In the genomic region with DNA sequence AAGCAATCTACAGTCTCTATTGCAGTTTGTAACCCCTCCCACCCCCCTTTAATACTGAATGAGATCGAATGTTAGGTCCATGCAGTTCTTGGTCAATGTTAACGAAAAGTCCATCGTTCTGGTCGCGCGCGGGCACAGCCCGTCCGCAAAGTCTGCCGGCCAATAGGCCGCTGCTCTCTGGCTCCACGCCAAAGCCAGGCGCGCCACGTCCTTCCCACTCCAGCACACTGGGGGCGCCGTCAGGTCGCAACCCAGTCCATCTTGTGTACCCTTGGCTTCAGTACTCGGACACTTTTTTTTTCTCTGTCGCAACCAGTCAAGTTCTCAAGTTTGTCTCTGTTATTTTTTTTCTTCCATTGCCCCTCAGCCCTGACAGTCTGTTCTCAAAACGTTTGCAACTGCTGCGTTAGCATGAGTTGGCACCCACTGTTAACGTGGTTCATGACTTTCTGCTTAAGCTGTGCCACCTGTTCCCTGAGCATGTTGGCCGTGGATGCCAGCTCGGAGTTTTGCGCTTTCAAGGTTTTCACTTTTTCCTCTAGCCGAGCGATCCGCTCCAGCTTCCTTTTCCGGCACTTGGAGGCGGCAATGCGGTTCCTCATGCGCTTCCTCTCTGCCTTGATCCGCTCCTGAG, we compare ENCODE assay signal across 9 mouse cellular contexts. TPM values are rescaled to one million over a fixed set of nuclear protein-coding genes. Genes with fewer than 3 reads are reported as not detected.
A peak's percentile ranks its signal among the peaks of the same experiment; 100 is the strongest.
DNase-seq lines count a peak whose midpoint lies in the region; ATAC-seq and TF ChIP-seq lines count a peak whose summit lies in the region.
"Had no signal": no experiment of that assay in that cellular context is flagged by ENCODE, and none has a peak within 500 bp of the region (broad histone marks: within the 10 kb centered on the region; RNA-seq: fewer than 3 reads in every experiment).

No protein-coding gene starts in this region.

- peak overlapping the region; percentile 77 for H3K4me3 ChIP-seq in embryonic facial prominence, embryonic 13.5 days
- H3K4me3 ChIP-seq in heart, embryonic 13.5 days = peak overlapping the region; percentile 78
- H3K4me3 ChIP-seq in liver, embryonic 14.5 days (ENCODE audit: insufficient read depth in 1 of 2, low read depth in 2 of 2, low read length in 2 of 2) = peak overlapping the region; percentile 63 to 67
- H3K4me3 ChIP-seq in neural tube, embryonic 12.5 days = peak overlapping the region; percentile 76
- peak overlapping the region; percentile 90 for H3K4me3 ChIP-seq in stomach, postnatal 0 days (ENCODE audit: low read depth, low read length)

- no peaks in the 10 kb centered on the region for H3K27me3 ChIP-seq in embryonic facial prominence, embryonic 13.5 days
- H3K27me3 ChIP-seq in heart, embryonic 13.5 days (replicated peaks) = no peaks in the 10 kb centered on the region
- peaks cover 33% of the 10 kb centered on the region for H3K27me3 ChIP-seq in liver, embryonic 14.5 days (ENCODE audit: control insufficient read depth, insufficient read depth, low read length)
- H3K27me3 ChIP-seq in neural tube, embryonic 12.5 days (replicated peaks) = no peaks in the 10 kb centered on the region
- H3K27me3 ChIP-seq in stomach, postnatal 0 days (ENCODE audit: control insufficient read depth, insufficient read depth, low read length) = no peaks in the 10 kb centered on the region

- H3K9me3 ChIP-seq in embryonic facial prominence, embryonic 13.5 days = no peaks in the 10 kb centered on the region
- no peaks in the 10 kb centered on the region for H3K9me3 ChIP-seq in heart, embryonic 13.5 days
- H3K9me3 ChIP-seq in liver, embryonic 14.5 days (ENCODE audit: control insufficient read depth, low read length) = no peaks in the 10 kb centered on the region
- H3K9me3 ChIP-seq in neural tube, embryonic 12.5 days = no peaks in the 10 kb centered on the region
- no peaks in the 10 kb centered on the region for H3K9me3 ChIP-seq in stomach, postnatal 0 days (ENCODE audit: control insufficient read depth, low read length)

- no peaks in the 10 kb centered on the region for H3K36me3 ChIP-seq in embryonic facial prominence, embryonic 13.5 days
- H3K36me3 ChIP-seq in heart, embryonic 13.5 days = no peaks in the 10 kb centered on the region; the same call in 1 of the 2 replicates
- no peaks in the 10 kb centered on the region for H3K36me3 ChIP-seq in liver, embryonic 14.5 days (replicated peaks; ENCODE audit: control insufficient read depth, insufficient read depth, low read depth)
- no peaks in the 10 kb centered on the region for H3K36me3 ChIP-seq in neural tube, embryonic 12.5 days
- H3K36me3 ChIP-seq in stomach, postnatal 0 days (ENCODE audit: control insufficient read depth, insufficient read depth, low read length) = no peaks in the 10 kb centered on the region
- H3K36me3 ChIP-seq: G1E had no signal

- under 1% methylated on average over 34 of the region's 34 CpGs for WGBS in embryonic facial prominence, embryonic 13.5 days
- WGBS in heart, embryonic 13.5 days = under 1% methylated on average over 34 of the region's 34 CpGs
- WGBS in liver, embryonic 14.5 days (ENCODE audit: insufficient replicate concordance) = under 1% methylated on average over 34 of the region's 34 CpGs
- WGBS in neural tube, embryonic 12.5 days = under 1% methylated on average over 34 of the region's 34 CpGs
- under 1% methylated on average over 34 of the region's 34 CpGs for WGBS in stomach, postnatal 0 days

- TF ChIP-seq CTCF in liver, embryonic 14.5 days (IDR thresholded peaks at IDR 0.05; ENCODE audit: low read depth) = peak; percentile 47
- peak; percentile 64 for TF ChIP-seq CTCF in stomach, postnatal 0 days (IDR thresholded peaks at IDR 0.05; ENCODE audit: low read depth)

- no peak for TF ChIP-seq EP300 in liver, embryonic 14.5 days (IDR thresholded peaks at IDR 0.05; ENCODE audit: low read depth)
- TF ChIP-seq EP300 in stomach, postnatal 0 days (optimal IDR thresholded peaks at IDR 0.05) = no peak

- peak overlapping the region; percentile 86 for H3K9ac ChIP-seq in embryonic facial prominence, embryonic 13.5 days
- H3K9ac ChIP-seq in heart, embryonic 13.5 days = peak overlapping the region; percentile 99
- peak overlapping the region; percentile 2; the same call in 1 of the 2 replicates for H3K9ac ChIP-seq in liver, embryonic 14.5 days (replicated peaks)
- H3K9ac ChIP-seq in neural tube, embryonic 12.5 days = peak overlapping the region; percentile 87
- peak overlapping the region; percentile 98 for H3K9ac ChIP-seq in stomach, postnatal 0 days (ENCODE audit: low read length)

- peak overlapping the region; percentile 98 for H3K27ac ChIP-seq in embryonic facial prominence, embryonic 13.5 days
- peak overlapping the region; percentile 100 for H3K27ac ChIP-seq in heart, embryonic 13.5 days (replicated peaks)
- H3K27ac ChIP-seq in liver, embryonic 14.5 days = no peak overlapping the region
- H3K27ac ChIP-seq in neural tube, embryonic 12.5 days = peak overlapping the region; percentile 89
- H3K27ac ChIP-seq in stomach, postnatal 0 days (replicated peaks) = peak overlapping the region; percentile 99

- peak; percentile 74 for DNase-seq in layer of hippocampus, adult 11-12 months (ENCODE audit: low spot score)
- DNase-seq in layer of hippocampus, adult 9-10 months (ENCODE audit: low spot score) = no peak
- peak; percentile 92 for DNase-seq in kidney, postnatal 10 days
- peak in 2 of 3 experiments; percentile 20 to 37 for DNase-seq in liver, embryonic 14.5 days (ENCODE audit: low read depth in 3 of 3, low spot score in 3 of 3)
- DNase-seq in stomach, postnatal 0 days (ENCODE audit: low spot score) = peak; percentile 88

- peak overlapping the region; percentile 94 for H3K4me2 ChIP-seq in embryonic facial prominence, embryonic 13.5 days
- H3K4me2 ChIP-seq in heart, embryonic 13.5 days = peak overlapping the region; percentile 90
- H3K4me2 ChIP-seq in liver, embryonic 14.5 days (ENCODE audit: low read depth) = peak overlapping the region; percentile 86
- H3K4me2 ChIP-seq in neural tube, embryonic 12.5 days (replicated peaks) = peak overlapping the region; percentile 92
- H3K4me2 ChIP-seq in stomach, postnatal 0 days (replicated peaks; ENCODE audit: low read depth) = peak overlapping the region; percentile 77

- ATAC-seq in embryonic facial prominence, embryonic 13.5 days (ENCODE audit: insufficient number of reproducible peaks, insufficient read depth, low FRiP score, low TSS enrichment, low read depth) = no peak
- ATAC-seq in heart, embryonic 13.5 days (ENCODE audit: extremely low read depth, insufficient number of reproducible peaks, low FRiP score, low TSS enrichment) = no peak
- no peak for ATAC-seq in liver, embryonic 14.5 days (ENCODE audit: insufficient read depth)
- no peak for ATAC-seq in neural tube, embryonic 12.5 days (ENCODE audit: low FRiP score, low read depth)
- no peak for ATAC-seq in stomach, postnatal 0 days (ENCODE audit: low FRiP score, low TSS enrichment)

- peaks cover 23% of the 10 kb centered on the region for H3K4me1 ChIP-seq in embryonic facial prominence, embryonic 13.5 days
- H3K4me1 ChIP-seq in heart, embryonic 13.5 days = peaks cover 30% of the 10 kb centered on the region
- H3K4me1 ChIP-seq in liver, embryonic 14.5 days (replicated peaks; ENCODE audit: control insufficient read depth in 2 of 2, insufficient read depth in 2 of 2, low read length in 1 of 2) = no peaks in the 10 kb centered on the region
- H3K4me1 ChIP-seq in neural tube, embryonic 12.5 days = peaks cover 26% of the 10 kb centered on the region
- H3K4me1 ChIP-seq in stomach, postnatal 0 days (replicated peaks; ENCODE audit: control insufficient read depth, insufficient read depth) = peaks cover 4% of the 10 kb centered on the region; the same call in 1 of the 2 replicates

RNA-seq across cellular contexts. Expression of a gene that starts 2.0 kb away (rescaled TPM):
- 56.3 and 61.2 TPM in 2 replicates for polyA plus RNA-seq in embryonic facial prominence, embryonic 13.5 days (2015; fragmentation: Nextera tagmentation; extraction: Ambion mirVana)
- 67.7 and 72.3 TPM in 2 replicates for polyA plus RNA-seq in heart, embryonic 13.5 days (2015; fragmentation: Nextera tagmentation; extraction: Ambion mirVana)
- 2.0 and 2.4 TPM in 2 replicates for polyA plus RNA-seq in liver, embryonic 14.5 days (2012; rRNA removed)
- polyA plus RNA-seq in liver, embryonic 14.5 days (2014; fragmentation: Nextera tagmentation; extraction: Ambion mirVana) = 1.1 and 1.4 TPM in 2 replicates
- 104 and 109 TPM in 2 replicates for polyA plus RNA-seq in neural tube, embryonic 12.5 days (2016; fragmentation: Nextera tagmentation; extraction: Ambion mirVana)
- 80.2 and 88.9 TPM in 2 replicates for polyA plus RNA-seq in stomach, postnatal 0 days (2015; fragmentation: Nextera tagmentation; extraction: Ambion mirVana)

Comparison
In these comparisons a context has a peak if more than half of its experiments do, and no peak if none do; other contexts are left out.
1. H3K9ac ChIP-seq: peak in every context shown above with its lines; median percentile 99 in heart, embryonic 13.5 days; 98 in stomach, postnatal 0 days; 87 in neural tube, embryonic 12.5 days; 86 in embryonic facial prominence, embryonic 13.5 days; 2 in liver, embryonic 14.5 days.
2. RNA of a gene that starts 2.0 kb away (polyA plus RNA-seq): 104 to 109 TPM in neural tube, embryonic 12.5 days, 80.2 to 88.9 TPM in stomach, postnatal 0 days, 67.7 to 72.3 TPM in heart, embryonic 13.5 days and 56.3 to 61.2 TPM in embryonic facial prominence, embryonic 13.5 days; 1.1 to 2.4 TPM in liver, embryonic 14.5 days; every median in the first group is over 10 times any median in the second.
3. Peak in every context shown above with its lines, with median percentiles within 50 percentile points of each other: H3K4me2 ChIP-seq and H3K4me3 ChIP-seq.